Mouse (Mus musculus): Measurements from ENCODE around the gene Scube1. TPM values are rescaled to one million over a fixed set of nuclear protein-coding genes. Genes with fewer than 3 reads are reported as not detected.

The Scube1 gene
- polyA plus RNA-seq, 1 experiment: 19.3 TPM

DNA sequence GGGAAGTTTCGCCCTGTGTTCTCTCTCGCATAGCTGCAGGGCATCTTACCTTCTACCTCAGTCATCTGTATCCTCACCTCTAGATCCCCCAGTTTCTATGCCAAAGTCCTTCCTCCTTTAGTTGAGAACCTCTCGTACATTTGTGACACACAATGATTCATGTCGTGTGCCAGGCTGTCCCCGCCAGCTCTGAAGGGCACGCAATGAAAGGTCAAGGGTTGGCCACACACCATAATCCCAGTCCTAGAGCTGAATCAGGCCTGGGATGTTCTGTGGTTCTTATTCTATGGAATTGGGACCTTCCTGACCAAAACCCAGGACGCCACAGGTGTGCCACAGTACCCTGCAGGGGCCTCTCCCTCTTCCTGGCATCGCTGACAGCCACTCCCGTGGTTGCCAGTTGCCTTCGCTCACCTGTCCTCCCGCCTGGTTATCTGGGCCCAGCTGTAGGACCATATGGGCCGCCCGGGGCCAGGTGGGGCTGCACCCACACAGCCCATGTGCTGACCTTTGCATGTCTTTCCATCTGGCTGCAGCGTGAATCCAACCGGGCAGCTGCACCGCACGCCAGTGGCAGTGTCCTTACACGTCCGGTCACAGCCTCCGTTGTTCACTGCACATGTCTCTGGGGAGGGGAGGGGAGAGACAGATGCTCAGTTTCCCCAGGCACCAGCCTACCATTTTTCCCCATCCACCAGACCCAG lies 86.5 kb downstream of the Scube1 start:
- Histone ChIP-seq H3K36me3 (ENCODE audit: control insufficient read depth, insufficient read depth, low read length) (no peaks in the 10 kb centered on the region), H3K4me3 (ENCODE audit: low read depth, low read length) (no peak overlapping the region), H3K27ac (ENCODE audit: insufficient read depth, low read depth, low read length) (no peak overlapping the region), H3K27me3 (ENCODE audit: control insufficient read depth, insufficient read depth, low read length) (no peaks in the 10 kb centered on the region), H3K4me1 (ENCODE audit: control insufficient read depth, insufficient read depth, insufficient read length, low read length) (no peaks in the 10 kb centered on the region; the same call in 1 of the 2 replicates)
- WGBS: 67% methylated on average over 20 of the region's 20 CpGs
- TF ChIP-seq POLR2A (IDR thresholded peaks at IDR 0.05; ENCODE audit: low read depth, low read length) (no peak), CTCF (IDR thresholded peaks at IDR 0.05; ENCODE audit: extremely low read depth, insufficient read length, insufficient replicate concordance, low read depth, low read length) (no peak)

DNA sequence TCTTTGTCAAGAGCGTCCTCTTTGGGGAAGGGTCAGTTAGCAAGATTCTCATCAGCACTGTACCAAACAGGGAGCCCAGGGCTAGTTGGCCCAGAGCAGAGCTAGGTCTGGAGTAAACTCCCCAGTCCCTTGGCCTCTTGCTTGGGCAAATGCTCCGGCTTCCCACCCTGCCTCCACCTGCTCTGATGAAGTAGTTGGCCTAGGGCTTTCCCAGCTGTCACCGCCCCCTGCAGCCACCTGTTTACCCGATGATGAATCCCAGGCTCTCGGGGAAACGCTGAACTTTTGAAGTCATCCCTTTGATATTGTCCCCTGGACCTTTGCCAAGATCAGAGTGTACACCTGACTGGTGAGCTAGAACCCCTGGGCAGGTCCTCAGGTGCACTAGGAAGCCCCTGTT lies 88.1 kb downstream of the Scube1 start:
- H3K27me3 ChIP-seq (ENCODE audit: control insufficient read depth, insufficient read depth, low read length): no peaks in the 10 kb centered on the region
- H3K4me1 ChIP-seq (ENCODE audit: control insufficient read depth, insufficient read depth, insufficient read length, low read length): no peaks in the 10 kb centered on the region; the same call in 1 of the 2 replicates
- H3K4me3 ChIP-seq (ENCODE audit: low read depth, low read length): no peak overlapping the region
- no peak overlapping the region for H3K27ac ChIP-seq (ENCODE audit: insufficient read depth, low read depth, low read length)
- no peaks in the 10 kb centered on the region for H3K36me3 ChIP-seq (ENCODE audit: control insufficient read depth, insufficient read depth, low read length)
- no peak for TF ChIP-seq POLR2A (IDR thresholded peaks at IDR 0.05; ENCODE audit: low read depth, low read length)
- no peak for TF ChIP-seq CTCF (IDR thresholded peaks at IDR 0.05; ENCODE audit: extremely low read depth, insufficient read length, insufficient replicate concordance, low read depth, low read length)
- 32% methylated on average over 6 of the region's 6 CpGs for WGBS

DNA sequence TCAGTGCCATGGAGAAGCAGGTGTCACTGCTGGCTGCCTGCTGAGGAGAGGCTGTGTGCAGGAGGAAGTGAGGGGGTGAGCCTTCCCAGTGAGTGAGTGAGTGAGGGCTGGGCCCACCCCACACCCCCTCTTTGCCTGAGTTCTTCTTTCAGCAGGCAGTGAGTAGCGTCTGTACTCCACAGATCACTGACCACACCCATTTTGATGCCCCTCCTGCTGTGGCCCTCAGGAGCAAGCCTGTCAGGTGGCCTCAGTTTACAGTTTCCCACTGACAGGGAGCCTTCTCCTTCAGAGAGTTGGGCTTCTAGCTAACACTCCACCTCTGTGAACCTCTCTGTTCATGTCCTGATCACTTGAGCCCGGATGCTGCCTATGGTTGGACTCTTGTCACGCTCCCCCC lies 89.6 kb downstream of the Scube1 start:
- WGBS: 46% methylated on average over 3 of the region's 3 CpGs
- TF ChIP-seq CTCF (IDR thresholded peaks at IDR 0.05; ENCODE audit: extremely low read depth, insufficient read length, insufficient replicate concordance, low read depth, low read length) (no peak), POLR2A (IDR thresholded peaks at IDR 0.05; ENCODE audit: low read depth, low read length) (no peak)
- no peak overlapping the region for H3K27ac ChIP-seq (ENCODE audit: insufficient read depth, low read depth, low read length)
- no peak overlapping the region for H3K4me3 ChIP-seq (ENCODE audit: low read depth, low read length)
- no peaks in the 10 kb centered on the region for H3K27me3 ChIP-seq (ENCODE audit: control insufficient read depth, insufficient read depth, low read length)
- no peaks in the 10 kb centered on the region; the same call in 1 of the 2 replicates for H3K4me1 ChIP-seq (ENCODE audit: control insufficient read depth, insufficient read depth, insufficient read length, low read length)
- no peaks in the 10 kb centered on the region for H3K36me3 ChIP-seq (ENCODE audit: control insufficient read depth, insufficient read depth, low read length)

DNA sequence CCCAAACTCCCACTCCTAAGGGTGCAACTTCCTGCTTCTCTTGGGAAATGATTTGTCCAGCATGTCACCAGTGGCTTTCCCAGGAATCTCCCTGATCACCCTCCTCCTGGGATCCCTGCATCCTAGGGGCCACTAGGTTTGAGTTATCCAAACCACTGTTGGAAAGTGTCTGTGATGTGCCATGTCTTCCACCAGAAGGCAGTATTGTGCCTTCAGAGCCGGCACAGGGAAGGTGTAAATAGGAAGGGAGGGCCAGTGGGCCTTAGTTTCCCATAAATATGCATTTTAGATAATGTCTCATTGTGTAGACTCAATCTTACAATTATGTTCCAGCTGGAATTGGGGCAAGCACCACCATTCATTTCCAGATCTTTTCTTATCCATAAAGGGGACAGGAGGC lies 90.7 kb downstream of the Scube1 start:
- 10% methylated on average over 1 of the region's 1 CpGs for WGBS
- no peaks in the 10 kb centered on the region; the same call in 1 of the 2 replicates for H3K4me1 ChIP-seq (ENCODE audit: control insufficient read depth, insufficient read depth, insufficient read length, low read length)
- TF ChIP-seq CTCF (IDR thresholded peaks at IDR 0.05; ENCODE audit: extremely low read depth, insufficient read length, insufficient replicate concordance, low read depth, low read length): peak; percentile 15; the same call in 1 of the 2 replicates
- TF ChIP-seq POLR2A (IDR thresholded peaks at IDR 0.05; ENCODE audit: low read depth, low read length): no peak

DNA sequence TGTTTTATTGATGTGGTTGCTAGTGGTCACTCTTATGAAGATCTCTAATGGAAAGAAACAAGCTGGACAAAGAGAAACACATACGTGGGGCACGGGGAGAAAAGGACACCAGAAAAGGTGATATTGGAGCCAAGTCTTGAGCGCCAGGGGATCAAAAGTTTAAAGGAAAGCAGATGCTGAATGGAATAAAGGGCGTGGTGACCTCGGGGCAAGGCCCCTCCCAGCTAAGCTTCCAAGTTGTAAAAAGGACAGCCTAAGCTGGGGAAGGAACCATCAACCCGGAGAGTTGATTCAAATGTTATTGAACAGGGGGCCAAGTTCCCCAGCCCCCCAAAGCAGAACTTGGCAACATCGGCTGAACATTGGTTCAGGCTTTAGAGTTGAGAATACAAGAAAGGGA lies 93.8 kb downstream of the Scube1 start:
- Histone ChIP-seq H3K27me3 (ENCODE audit: control insufficient read depth, insufficient read depth, low read length) (no peaks in the 10 kb centered on the region), H3K4me1 (ENCODE audit: control insufficient read depth, insufficient read depth, insufficient read length, low read length) (no peaks in the 10 kb centered on the region), H3K27ac (ENCODE audit: insufficient read depth, low read depth, low read length) (no peak overlapping the region), H3K4me3 (ENCODE audit: low read depth, low read length) (no peak overlapping the region), H3K36me3 (ENCODE audit: control insufficient read depth, insufficient read depth, low read length) (no peaks in the 10 kb centered on the region)
- TF ChIP-seq POLR2A (IDR thresholded peaks at IDR 0.05; ENCODE audit: low read depth, low read length) (no peak), CTCF (IDR thresholded peaks at IDR 0.05; ENCODE audit: extremely low read depth, insufficient read length, insufficient replicate concordance, low read depth, low read length) (no peak)
- 59% methylated on average over 7 of the region's 7 CpGs for WGBS

More for the DNA sequence above, 90.7 kb downstream of the Scube1 start:
- H3K4me3 ChIP-seq (ENCODE audit: low read depth, low read length): no peak overlapping the region
- H3K36me3 ChIP-seq (ENCODE audit: control insufficient read depth, insufficient read depth, low read length): no peaks in the 10 kb centered on the region
- H3K27ac ChIP-seq (ENCODE audit: insufficient read depth, low read depth, low read length): no peak overlapping the region
- no peaks in the 10 kb centered on the region for H3K27me3 ChIP-seq (ENCODE audit: control insufficient read depth, insufficient read depth, low read length)

DNA sequence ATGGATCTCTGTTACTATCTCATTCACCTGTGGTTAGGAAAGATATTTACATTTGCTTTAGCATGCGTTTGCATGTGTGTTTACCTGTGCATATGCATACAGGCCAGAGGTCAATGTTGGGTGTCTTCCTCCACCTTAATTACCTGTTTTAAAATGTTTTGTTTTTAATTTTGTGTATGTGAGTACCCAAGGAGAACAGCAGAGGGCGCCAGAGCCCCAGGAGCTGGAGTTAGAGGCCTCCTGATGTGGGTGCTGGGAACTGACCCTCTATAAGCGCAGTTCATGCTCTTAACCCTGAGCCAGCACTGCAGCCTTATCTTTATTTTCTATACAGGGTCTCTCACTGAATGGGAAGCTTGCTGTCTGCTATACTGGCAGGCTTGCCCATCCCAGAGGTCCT lies 95.1 kb downstream of the Scube1 start:
- H3K36me3 ChIP-seq (ENCODE audit: control insufficient read depth, insufficient read depth, low read length): no peaks in the 10 kb centered on the region
- 61% methylated on average over 3 of the region's 3 CpGs for WGBS
- TF ChIP-seq POLR2A (IDR thresholded peaks at IDR 0.05; ENCODE audit: low read depth, low read length) (no peak), CTCF (IDR thresholded peaks at IDR 0.05; ENCODE audit: extremely low read depth, insufficient read length, insufficient replicate concordance, low read depth, low read length) (peak; percentile 25; the same call in 1 of the 2 replicates)
- H3K4me1 ChIP-seq (ENCODE audit: control insufficient read depth, insufficient read depth, insufficient read length, low read length): no peaks in the 10 kb centered on the region
- H3K27ac ChIP-seq (ENCODE audit: insufficient read depth, low read depth, low read length): no peak overlapping the region
- H3K27me3 ChIP-seq (ENCODE audit: control insufficient read depth, insufficient read depth, low read length): no peaks in the 10 kb centered on the region
- no peak overlapping the region for H3K4me3 ChIP-seq (ENCODE audit: low read depth, low read length)

DNA sequence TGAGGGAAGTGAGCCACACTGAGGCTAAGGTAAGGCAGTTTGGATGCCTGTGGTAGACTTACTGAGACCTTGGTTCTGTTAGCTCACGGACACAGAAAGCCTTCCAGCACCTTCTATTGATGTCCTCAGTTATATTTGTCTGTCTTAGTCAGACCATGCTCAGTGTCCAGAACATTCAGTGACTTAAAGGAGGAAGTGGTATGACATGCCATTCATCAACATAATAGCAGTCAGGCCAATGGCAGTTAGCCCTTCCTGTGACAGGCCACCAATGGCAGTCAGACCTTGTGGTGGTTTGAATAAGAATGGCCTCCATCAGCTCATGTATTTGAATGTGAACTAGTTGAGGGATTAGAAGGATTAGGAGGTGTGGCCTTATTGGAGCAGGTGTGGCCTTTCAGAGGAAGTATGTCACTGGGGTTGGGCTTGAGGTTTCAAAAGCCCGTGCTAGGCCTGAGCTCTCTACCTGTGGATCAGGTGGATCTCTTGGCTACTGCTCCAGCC lies 98.6 kb downstream of the Scube1 start:
- Histone ChIP-seq H3K4me3 (ENCODE audit: low read depth, low read length) (no peak overlapping the region), H3K27me3 (ENCODE audit: control insufficient read depth, insufficient read depth, low read length) (no peaks in the 10 kb centered on the region), H3K4me1 (ENCODE audit: control insufficient read depth, insufficient read depth, insufficient read length, low read length) (no peaks in the 10 kb centered on the region), H3K36me3 (ENCODE audit: control insufficient read depth, insufficient read depth, low read length) (no peaks in the 10 kb centered on the region), H3K27ac (ENCODE audit: insufficient read depth, low read depth, low read length) (no peak overlapping the region)
- WGBS: 89% methylated on average over 2 of the region's 2 CpGs
- TF ChIP-seq CTCF (IDR thresholded peaks at IDR 0.05; ENCODE audit: extremely low read depth, insufficient read length, insufficient replicate concordance, low read depth, low read length): no peak
- TF ChIP-seq POLR2A (IDR thresholded peaks at IDR 0.05; ENCODE audit: low read depth, low read length): no peak
